Mouse (Mus musculus) heart, embryonic 14.5 days (tissue): ENCODE data around the gene Gm11146. TPM values are rescaled to one million over a fixed set of nuclear protein-coding genes. Genes with fewer than 3 reads are reported as not detected.

ENCODE experiments used
- ATAC-seq: fragments of 200-750 bp; cut with Nextera tagmentation; 2 replicates; pipeline ENCODE4 v1.8.0; 2017; ENCODE audit warnings: low read depth, moderate TSS enrichment; ENCODE audit not compliant: insufficient number of reproducible peaks, insufficient read depth, low FRiP score
- H3K27ac ChIP-seq, 2 experiments: fragments of 200-500 bp in 1 of 2; fragments of 300-500 bp in 1 of 2; sonication (generic) in 1 of 2; replicated peaks in 1 of 2; 2 replicates each; pipeline ENCODE4 v1.5.1; 2012 to 2014; ENCODE audit warnings: low read depth in 2 of 2, low read length in 2 of 2, control low read depth in 1 of 2, mild to moderate bottlenecking in 1 of 2, mixed read lengths in 1 of 2; ENCODE audit not compliant: control insufficient read depth in 1 of 2, insufficient read depth in 1 of 2
- H3K27me3 ChIP-seq: fragments of 300-500 bp; sonication (generic); 2 replicates; pipeline ENCODE4 v1.6.1; 2014; ENCODE audit warnings: mild to moderate bottlenecking, low read length, control low read depth; ENCODE audit not compliant: control insufficient read depth, insufficient read depth
- H3K36me3 ChIP-seq: fragments of 300-500 bp; sonication (generic); 2 replicates; pipeline ENCODE4 v1.6.1; 2014; ENCODE audit warnings: mild to moderate bottlenecking, control low read depth, low read length, mixed read lengths; ENCODE audit not compliant: control insufficient read depth, insufficient read depth
- H3K4me1 ChIP-seq, 2 experiments: fragments of 200-500 bp in 1 of 2; fragments of 300-500 bp in 1 of 2; sonication (generic) in 1 of 2; 2 replicates each; pipeline ENCODE4 v1.6.1; 2012 to 2014; ENCODE audit warnings: low read length in 2 of 2, control low read depth in 1 of 2, mixed read lengths in 1 of 2; ENCODE audit not compliant: control insufficient read depth in 2 of 2, insufficient read depth in 2 of 2
- H3K4me2 ChIP-seq: fragments of 300-500 bp; sonication (generic); 2 replicates; pipeline ENCODE4 v1.6.1; 2014; ENCODE audit warnings: mild to moderate bottlenecking, low read length
- H3K4me3 ChIP-seq, 2 experiments: fragments of 200-500 bp in 1 of 2; fragments of 300-500 bp in 1 of 2; sonication (generic) in 1 of 2; 2 replicates each; pipeline ENCODE4 v1.5.1; 2012 to 2014; ENCODE audit warnings: low read length in 2 of 2, mild to moderate bottlenecking in 2 of 2, control low read depth in 1 of 2, low read depth in 1 of 2, moderate library complexity in 1 of 2; ENCODE audit not compliant: control insufficient read depth in 1 of 2, insufficient read depth in 1 of 2
- H3K9ac ChIP-seq: fragments of 300-500 bp; sonication (generic); 2 replicates; pipeline ENCODE4 v1.6.1; 2014; ENCODE audit warnings: mild to moderate bottlenecking, low read length
- H3K9me3 ChIP-seq: fragments of 300-500 bp; sonication (generic); 2 replicates; pipeline ENCODE4 v1.6.1; 2016; ENCODE audit warnings: low read length, control low read depth; ENCODE audit not compliant: control insufficient read depth
- WGBS: fragments of 180-500 bp; shearing (Covaris S2); extraction: QIAGEN DNeasy Blood & Tissue Kit; methylation state at CpG from one replicate; pipeline ENCODE4 v1.1.7; 2014; 5-methylcytosine and 5-hydroxymethylcytosine counted together
- polyA plus RNA-seq: library from polyadenylated mRNA; unstranded; fragments of >200 nt; fragmentation: Nextera tagmentation; extraction: Ambion mirVana; gene quantifications from 2 replicates; pipeline ENCODE4 v1.2.1, GENCODE M21; 2014

Gm11146 gene
- polyA plus RNA-seq, 1 experiment from 2014 or later: not detected

GRCm38 (mm10) chr16:77643036-77643870 is 41.4 kb upstream of the Gm11146 start:
- peak overlapping the region; percentile 40 to 69 for H3K27ac ChIP-seq
- H3K9me3 ChIP-seq: no peaks in the 10 kb centered on the region
- H3K9ac ChIP-seq: no peak overlapping the region; the same call in 1 of the 2 replicates
- peak overlapping the region; percentile 44 to 48; a peak in 3 of 4 replicates for H3K4me3 ChIP-seq
- peak overlapping the region; percentile 87 for H3K4me2 ChIP-seq
- peaks cover 2 to 6% of the 10 kb centered on the region in 2 experiments; a peak in 3 of 4 replicates for H3K4me1 ChIP-seq
- ATAC-seq: no peak
- no peaks in the 10 kb centered on the region for H3K27me3 ChIP-seq
- WGBS: 74% methylated on average over 14 of the region's 14 CpGs
- H3K36me3 ChIP-seq: no peaks in the 10 kb centered on the region; the same call in 1 of the 2 replicates

GRCm38 (mm10) chr16:77636497-77636896 is 34.6 kb upstream of the Gm11146 start:
- H3K9me3 ChIP-seq: no peaks in the 10 kb centered on the region
- ATAC-seq: no peak
- H3K4me1 ChIP-seq: no peaks in the 10 kb centered on the region
- H3K36me3 ChIP-seq: no peaks in the 10 kb centered on the region
- H3K27me3 ChIP-seq: no peaks in the 10 kb centered on the region
- whole genome bisulfite sequencing: 78% methylated on average over 6 of the region's 6 CpGs
- no peak overlapping the region for H3K27ac ChIP-seq
- no peak overlapping the region for H3K4me2 ChIP-seq
- H3K9ac ChIP-seq: no peak overlapping the region
- H3K4me3 ChIP-seq: no peak overlapping the region

GRCm38 (mm10) chr16:77632315-77632881 is 30.5 kb upstream of the Gm11146 start:
- Histone ChIP-seq H3K4me3 (no peak overlapping the region), H3K9me3 (no peaks in the 10 kb centered on the region), H3K4me1 (no peaks in the 10 kb centered on the region), H3K9ac (no peak overlapping the region), H3K36me3 (no peaks in the 10 kb centered on the region), H3K27me3 (no peaks in the 10 kb centered on the region), H3K27ac (no peak overlapping the region), H3K4me2 (no peak overlapping the region)
- no peak for ATAC-seq
- 88% methylated on average over 6 of the region's 6 CpGs for WGBS

GRCm38 (mm10) chr16:77622681-77623080 is 20.8 kb upstream of the Gm11146 start:
- H3K27me3 ChIP-seq: no peaks in the 10 kb centered on the region
- no peak overlapping the region for H3K9ac ChIP-seq
- ATAC-seq: no peak
- H3K4me1 ChIP-seq: no peaks in the 10 kb centered on the region
- WGBS: 54% methylated on average over 5 of the region's 5 CpGs
- no peak overlapping the region for H3K27ac ChIP-seq
- H3K9me3 ChIP-seq: no peaks in the 10 kb centered on the region
- H3K4me2 ChIP-seq: no peak overlapping the region
- peaks cover 4% of the 10 kb centered on the region; the same call in 1 of the 2 replicates for H3K36me3 ChIP-seq
- no peak overlapping the region for H3K4me3 ChIP-seq

GRCm38 (mm10) chr16:77602581-77602980 is 687 bp upstream of the Gm11146 start:
- Histone ChIP-seq H3K27ac (no peak overlapping the region), H3K36me3 (peaks cover 3% of the 10 kb centered on the region; the same call in 1 of the 2 replicates), H3K4me2 (no peak overlapping the region), H3K4me1 (no peaks in the 10 kb centered on the region), H3K9me3 (no peaks in the 10 kb centered on the region), H3K9ac (no peak overlapping the region), H3K27me3 (no peaks in the 10 kb centered on the region), H3K4me3 (no peak overlapping the region)
- no peak for ATAC-seq
- WGBS: 81% methylated on average over 2 of the region's 2 CpGs

- ATAC-seq: no peak
- Histone ChIP-seq H3K36me3 (peaks cover 8% of the 10 kb centered on the region; the same call in 1 of the 2 replicates), H3K9ac (no peak overlapping the region), H3K4me1 (peaks cover 6 to 10% of the 10 kb centered on the region in 2 experiments), H3K27me3 (no peaks in the 10 kb centered on the region), H3K4me2 (no peak overlapping the region), H3K4me3 (no peak overlapping the region), H3K9me3 (no peaks in the 10 kb centered on the region), H3K27ac (no peak overlapping the region)
- 85% methylated on average over 8 of the region's 8 CpGs for WGBS
Observed at GRCm38 (mm10) chr16:77598787-77599186, 3.1 kb downstream of the Gm11146 start.

- Histone ChIP-seq H3K36me3 (peaks cover 8% of the 10 kb centered on the region; the same call in 1 of the 2 replicates), H3K4me2 (no peak overlapping the region), H3K9ac (no peak overlapping the region), H3K4me3 (no peak overlapping the region), H3K4me1 (peaks cover 10 to 21% of the 10 kb centered on the region in 2 experiments), H3K27me3 (no peaks in the 10 kb centered on the region), H3K27ac (no peak overlapping the region), H3K9me3 (0 out of 2 replicates have a peak, but pooled peaks cover under 1% of the 10 kb centered on the region)
- WGBS: 91% methylated on average over 5 of the region's 5 CpGs
- no peak for ATAC-seq
Observed at GRCm38 (mm10) chr16:77596556-77596955, 5.3 kb downstream of the Gm11146 start.
